Mouse (Mus musculus): ENCODE results near the gene Tjp2.

Tjp2 gene

DNA sequence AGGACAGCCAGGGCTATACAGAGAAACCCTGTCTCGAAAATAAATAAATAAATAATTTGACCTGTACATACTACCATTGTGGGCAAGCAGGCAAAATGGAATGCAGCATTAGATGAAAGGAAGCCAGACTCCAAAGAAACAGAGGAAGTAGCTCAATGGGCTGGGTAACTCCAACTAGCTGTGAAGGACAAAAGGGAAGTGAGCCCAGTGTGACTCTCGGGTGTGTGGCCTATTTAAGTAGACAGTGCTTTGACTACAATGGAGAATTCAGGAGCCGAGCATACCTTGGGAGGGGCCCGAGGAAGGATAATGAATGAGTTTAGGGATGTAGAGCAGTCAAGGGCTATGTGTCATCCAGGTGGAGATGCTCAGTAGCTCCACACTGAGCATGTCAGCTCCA lies 48.1 kb downstream of the Tjp2 start:
- DNase-seq = no peak

DNA sequence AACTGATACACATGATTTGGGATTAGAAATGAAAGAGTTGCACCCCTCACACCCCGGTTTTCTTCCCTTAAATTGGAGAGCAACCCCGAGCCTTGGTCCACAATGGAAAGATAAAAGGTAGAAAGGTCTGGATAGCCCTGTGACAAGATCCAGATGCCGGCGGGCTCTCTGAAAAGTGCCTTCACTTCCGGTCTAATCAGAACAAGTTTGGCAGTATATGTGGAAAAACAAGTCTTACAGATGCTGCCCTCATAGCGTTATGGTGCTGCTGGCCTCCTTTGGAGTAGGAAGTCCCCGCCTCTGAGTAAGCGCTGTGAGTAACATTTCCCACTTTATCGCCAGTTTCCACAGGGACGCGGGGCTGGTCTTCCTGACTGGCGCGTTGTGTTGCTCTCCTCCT lies 49.9 kb downstream of the Tjp2 start:
- DNase-seq = peak; percentile 64

DNA sequence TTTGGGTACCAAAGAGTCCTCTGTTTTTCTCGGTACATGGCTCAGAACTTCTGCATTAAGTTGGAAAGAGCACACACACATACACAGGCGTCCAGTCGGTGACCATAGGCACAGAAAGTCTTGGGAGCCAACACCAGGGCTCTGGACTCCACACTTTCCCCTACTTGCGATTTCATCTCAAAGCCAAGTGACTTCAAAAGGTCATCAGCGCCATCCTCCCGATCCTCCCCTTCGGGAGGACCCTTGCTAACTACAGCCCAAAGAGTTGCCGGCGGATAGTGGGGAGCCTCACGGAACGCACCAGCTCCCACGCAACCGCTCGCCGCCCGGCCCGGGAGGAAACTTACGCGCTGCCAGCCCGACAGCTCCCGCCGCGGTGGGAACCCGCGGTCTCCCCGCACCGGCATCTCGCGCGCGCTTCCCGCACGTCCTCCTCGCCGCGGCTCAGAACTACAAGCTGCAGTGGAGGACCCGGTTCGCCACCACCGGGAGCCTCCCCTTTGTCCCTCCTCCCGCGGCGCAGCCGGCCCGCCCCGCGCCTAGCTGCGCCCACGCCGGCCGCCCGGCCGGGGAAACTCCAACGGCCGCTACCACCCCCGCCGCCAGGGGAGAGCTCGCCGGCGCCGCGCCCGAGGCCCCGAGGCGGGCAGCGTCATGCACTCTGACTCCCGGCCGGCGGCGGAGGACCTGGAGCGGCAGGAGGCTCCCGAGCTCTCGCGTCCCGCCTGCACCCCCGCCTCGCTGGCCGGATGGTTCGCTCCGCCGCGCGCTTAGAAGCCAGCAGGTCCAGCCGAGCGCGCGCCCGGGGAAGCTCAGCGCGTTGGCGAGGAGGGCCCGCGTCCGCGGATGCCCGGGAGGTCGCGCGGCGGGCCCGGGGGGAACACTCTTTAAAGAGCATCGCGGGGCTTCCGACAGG lies 51.0 kb downstream of the Tjp2 start:
- peak; percentile 96 for DNase-seq

DNA sequence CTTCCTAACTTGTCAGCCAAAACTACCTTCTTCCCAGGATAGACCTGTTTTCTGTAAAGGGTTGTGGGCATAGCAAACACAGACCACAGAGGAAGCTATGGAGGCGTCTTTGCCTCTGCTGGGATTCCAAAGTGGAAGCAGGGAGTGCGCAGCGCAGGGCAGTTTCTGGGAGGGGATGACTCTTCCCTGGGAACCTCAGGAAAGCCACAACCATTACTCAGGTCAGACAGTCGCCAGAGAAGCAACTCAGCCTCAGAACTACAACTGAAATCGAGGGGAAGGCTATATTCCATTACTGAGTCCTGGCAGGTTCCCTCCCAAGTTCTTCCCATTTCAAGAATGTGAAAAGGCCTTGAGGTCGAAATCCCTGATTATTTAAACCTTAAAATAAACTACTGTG lies 51.8 kb downstream of the Tjp2 start:
- DNase-seq = no peak

DNA sequence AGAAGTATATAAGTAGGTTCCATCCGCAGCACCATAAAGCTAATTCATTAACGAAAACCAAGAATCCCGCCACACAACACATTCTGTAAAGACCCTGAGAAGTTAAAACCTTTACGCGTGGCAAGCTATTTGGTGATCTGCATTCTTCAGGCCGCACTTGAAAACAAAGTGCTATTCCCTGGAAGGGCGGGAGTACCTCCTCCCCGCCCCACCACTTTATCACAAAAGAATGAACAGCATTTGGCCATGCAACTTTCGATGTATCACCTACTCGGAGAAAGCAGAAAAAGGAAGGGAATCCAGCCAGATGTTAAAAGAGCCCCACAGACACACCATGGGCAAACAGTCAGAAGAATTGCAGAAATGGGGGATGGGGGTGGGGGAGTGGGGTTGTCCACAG lies 56.3 kb downstream of the Tjp2 start:
- peak; percentile 52 for DNase-seq

- DNase-seq = peak; percentile 79
Measured at GRCm38 (mm10) chr19:24166516-24167091, 58.2 kb downstream of the Tjp2 start.

DNA sequence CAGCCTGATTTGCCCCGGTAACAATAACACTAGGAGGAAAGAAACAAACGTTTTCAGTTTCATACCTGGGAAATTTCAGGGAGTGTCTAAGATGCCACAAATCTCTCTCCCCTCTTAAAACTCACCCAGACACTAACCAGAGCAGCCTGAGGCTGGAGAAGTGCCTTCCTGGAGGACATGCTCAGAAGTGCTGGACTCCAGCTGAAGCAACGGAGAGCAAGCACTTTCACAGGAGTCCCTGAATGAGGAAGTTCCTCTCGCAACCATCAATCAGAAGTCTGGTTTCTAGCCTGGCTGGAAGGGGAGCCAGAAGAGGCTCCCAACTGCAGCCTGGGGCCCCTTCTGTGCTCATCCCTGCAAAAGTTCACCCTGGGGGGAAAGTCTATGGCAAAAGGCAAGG lies 60.9 kb downstream of the Tjp2 start:
- no peak for DNase-seq

GRCm38 (mm10) chr19:24160460-24160859 lies 64.4 kb downstream of the Tjp2 start:
- peak; percentile 31 for DNase-seq

GRCm38 (mm10) chr19:24159751-24160150 lies 65.1 kb downstream of the Tjp2 start:
- peak; percentile 76 for DNase-seq

DNA sequence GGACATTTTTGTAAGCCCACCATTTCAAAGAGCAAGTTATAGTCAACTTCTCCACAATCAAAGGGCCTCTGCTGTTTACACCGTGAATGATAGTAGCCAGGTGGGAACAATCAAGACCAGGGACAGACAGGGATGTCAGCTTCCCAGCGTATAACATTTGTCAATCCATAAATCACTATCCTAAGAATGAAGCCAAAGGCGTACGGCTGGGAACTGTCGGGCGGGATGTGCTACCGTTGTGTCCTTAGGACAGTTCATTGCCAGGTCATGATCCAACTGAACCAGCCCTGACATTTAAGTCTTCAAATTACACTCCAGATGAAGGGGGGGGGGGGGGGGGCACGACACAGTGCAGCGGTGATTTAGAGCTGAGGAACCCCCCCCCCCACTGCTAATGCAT lies 65.5 kb downstream of the Tjp2 start:
- peak; percentile 50 for DNase-seq

DNA sequence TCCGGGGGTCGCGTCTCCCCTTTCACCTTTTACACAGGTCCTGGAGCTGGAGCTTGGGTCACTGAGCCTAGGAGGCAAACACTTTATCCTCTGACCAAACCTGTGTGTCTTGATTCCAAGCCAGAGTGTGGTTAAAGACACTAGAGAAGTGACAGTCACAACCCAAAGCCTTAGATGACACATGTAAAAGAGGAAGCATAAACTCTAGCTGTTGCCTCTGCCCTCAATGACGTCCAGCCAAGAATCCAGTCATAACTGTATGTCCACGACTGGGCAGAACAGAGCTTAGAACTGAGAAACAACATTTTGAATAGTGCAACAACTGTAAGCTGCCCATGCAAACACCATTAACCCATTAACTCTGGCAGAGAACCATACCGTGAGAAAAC lies 68.8 kb downstream of the Tjp2 start:
- DNase-seq = no peak

DNA sequence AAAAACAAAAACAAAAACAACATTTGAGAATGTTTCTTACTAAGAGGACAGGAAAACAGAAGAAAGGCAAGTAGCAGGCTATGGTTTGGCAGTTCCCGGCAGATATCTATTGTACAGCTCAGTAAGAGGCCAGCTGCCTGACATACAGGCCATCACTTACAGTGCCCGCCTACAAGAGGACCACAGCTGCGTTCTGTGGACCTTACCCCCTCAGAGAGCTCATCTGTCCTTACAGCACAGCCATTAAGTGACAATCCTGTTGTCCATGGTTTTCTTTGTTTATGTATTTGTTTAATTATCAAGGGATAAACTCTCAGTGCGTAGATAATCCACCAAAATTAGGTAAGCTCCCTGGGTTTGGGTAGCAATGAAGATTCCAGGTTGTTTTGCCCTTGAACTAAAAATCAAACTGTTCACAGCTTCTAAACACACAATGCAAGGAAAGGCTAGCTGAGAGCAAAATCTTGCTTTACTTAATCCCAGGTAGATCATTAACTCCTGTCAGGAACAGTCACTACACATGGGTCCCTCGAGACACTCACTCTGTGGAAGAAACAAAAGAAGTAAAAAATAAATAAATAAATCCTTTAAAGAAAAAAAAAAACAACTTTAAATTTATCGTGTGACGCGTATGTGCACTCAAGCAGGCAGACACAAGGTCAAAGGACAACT lies 69.3 kb downstream of the Tjp2 start:
- no peak for DNase-seq

- peak; percentile 76 for DNase-seq
Measured at GRCm38 (mm10) chr19:24153266-24154023, 71.4 kb downstream of the Tjp2 start.

DNA sequence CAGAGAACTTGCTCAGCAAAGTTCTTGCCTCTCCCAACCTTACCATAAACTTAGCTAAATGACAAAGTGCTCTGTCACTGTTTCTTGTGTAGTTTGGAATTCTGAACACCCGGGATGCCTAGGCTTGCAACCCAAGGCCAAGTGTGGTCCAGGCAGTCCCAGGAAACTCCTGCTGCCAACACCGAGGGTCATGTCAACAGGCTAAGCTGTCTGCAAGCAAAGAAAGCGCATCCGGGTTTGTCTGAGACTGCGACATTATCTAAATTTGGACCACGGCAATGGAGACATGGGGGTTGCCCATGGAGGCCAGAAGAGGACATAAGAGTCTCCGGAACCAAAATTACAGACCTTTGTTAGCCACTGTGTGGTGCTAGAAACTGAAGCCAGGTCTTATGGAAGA lies 80.8 kb downstream of the Tjp2 start:
- no peak for DNase-seq

- DNase-seq = no peak
Measured at GRCm38 (mm10) chr19:24142621-24143061, 82.2 kb downstream of the Tjp2 start.

- DNase-seq = no peak
Measured at GRCm38 (mm10) chr19:24140298-24140697, 84.5 kb downstream of the Tjp2 start.

- no peak for DNase-seq
Measured at GRCm38 (mm10) chr19:24137392-24137791, 87.4 kb downstream of the Tjp2 start.

DNA sequence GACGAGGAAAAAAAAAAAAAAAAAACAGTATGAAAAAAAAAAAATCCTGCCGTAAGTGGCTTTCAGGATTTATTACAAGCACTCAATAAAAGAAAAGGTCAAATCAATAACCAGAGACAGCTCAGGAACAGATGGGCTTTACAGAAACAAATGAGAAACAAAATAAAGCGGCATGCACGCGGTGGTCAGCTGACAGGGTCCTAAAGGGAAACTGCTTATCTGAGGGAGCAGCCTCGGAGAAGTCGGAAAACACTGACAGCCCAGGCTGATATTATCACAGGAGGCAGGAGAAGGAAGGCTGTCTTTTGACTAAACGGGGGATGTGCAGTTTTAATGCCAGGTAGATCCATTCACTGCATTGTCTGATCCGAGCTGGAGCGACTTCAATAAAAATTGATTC lies 89.8 kb downstream of the Tjp2 start:
- DNase-seq = peak; percentile 25

- DNase-seq = no peak
Measured at GRCm38 (mm10) chr19:24134144-24134911, 90.5 kb downstream of the Tjp2 start.

DNA sequence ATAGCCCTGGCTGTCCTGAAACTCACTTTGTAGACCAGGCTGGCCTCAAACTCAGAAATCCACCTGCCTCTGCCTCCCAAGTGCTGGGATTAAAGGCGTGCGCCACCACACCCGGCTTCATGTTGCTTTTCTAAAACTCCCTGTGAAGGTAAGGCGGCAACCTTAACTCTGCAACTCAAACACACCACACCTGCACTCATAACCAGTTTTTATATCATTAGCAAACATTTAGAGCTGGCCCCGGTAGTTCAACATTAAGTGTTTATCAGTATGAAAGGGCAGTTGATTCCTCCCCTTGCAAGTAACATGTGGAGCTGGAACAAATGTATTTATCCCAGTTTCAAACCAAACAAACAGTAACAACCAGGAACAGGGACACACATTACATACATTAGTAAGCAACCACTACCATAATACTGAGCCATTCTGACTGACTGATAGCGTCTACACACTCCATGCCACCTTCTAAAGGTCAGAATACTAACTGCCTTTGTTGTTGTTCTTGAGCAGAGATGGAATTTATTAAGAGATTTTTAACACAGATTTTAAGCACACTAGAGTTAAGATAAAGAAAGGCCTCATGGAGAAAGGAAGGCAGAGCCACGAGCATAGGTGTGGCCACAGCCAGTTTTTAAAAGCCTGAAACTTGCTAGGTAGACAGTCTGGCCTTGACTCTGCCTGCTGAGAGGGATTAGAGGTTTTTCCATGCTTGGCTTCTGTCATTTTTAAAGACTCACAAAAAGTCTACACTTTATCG lies 101.1 kb downstream of the Tjp2 start:
- no peak for DNase-seq

DNA sequence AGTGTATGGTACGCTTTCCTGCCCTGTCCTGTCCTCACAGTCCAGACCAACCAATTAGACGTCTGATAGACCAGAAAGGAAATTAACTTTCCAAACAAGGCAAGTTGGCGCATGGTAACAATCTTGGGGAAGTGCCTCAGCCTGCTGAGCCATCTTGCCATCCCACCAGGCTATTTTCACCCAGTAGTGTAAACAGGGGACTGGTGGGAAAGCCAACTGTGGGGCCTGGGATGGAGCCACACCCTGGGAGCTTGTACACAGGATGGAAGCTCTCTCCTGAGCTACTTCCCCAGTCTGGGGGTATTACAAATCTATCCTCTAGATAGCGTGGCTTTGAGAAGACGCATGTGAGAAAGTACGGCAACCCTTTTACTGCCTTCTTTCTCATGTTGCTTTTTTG lies 101.7 kb downstream of the Tjp2 start:
- peak; percentile 71 for DNase-seq

GRCm38 (mm10) chr19:24122647-24123046 lies 102.2 kb downstream of the Tjp2 start:
- no peak for DNase-seq
